Mouse (Mus musculus): ENCODE results near the gene Foxk1. TPM values are rescaled to one million over a fixed set of nuclear protein-coding genes. Genes with fewer than 3 reads are reported as not detected.

Foxk1 gene
- polyA plus RNA-seq, 2 experiments: 6.0 to 18.6 TPM

DNA sequence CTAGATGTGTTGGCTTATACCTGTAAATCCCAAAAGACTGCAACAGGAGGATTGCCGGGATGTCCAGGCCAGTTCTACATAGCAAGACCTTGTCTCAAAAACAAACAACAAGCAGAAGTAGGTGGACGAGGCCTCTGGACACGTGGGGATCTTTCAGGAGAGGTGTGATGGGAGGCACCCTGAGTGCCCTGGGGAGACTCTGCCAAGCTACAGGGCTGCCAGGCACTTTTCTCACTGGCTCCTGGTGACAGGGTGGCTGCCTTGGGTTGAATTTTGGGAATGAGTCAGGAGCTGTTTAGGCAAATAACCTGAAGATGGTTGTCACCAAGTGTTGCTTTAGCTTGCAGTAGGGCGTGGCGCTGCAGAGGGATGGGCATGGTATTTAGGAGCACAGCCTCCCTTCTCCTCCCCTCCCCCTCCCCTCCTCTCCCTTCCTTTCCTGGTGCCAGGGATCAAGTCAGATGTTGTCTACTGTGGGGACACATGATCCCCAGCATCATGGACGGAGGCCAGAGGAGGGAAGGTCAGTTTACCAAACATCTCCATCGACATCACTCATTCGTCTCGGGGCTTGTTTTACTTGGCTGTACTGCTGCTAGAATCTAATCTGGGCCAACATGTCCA is 30.6 kb downstream of the Foxk1 start:
- Histone ChIP-seq H3K27ac (replicated peaks; ENCODE audit: low read depth, low read length) (no peak overlapping the region; the same call in 1 of the 2 replicates), H3K9ac (ENCODE audit: low read depth, low read length, severe bottlenecking) (no peak overlapping the region), H3K36me3 (ENCODE audit: control insufficient read depth, insufficient read depth, low read length) (peaks cover 30% of the 10 kb centered on the region), H3K4me2 (replicated peaks; ENCODE audit: low read depth, low read length, severe bottlenecking) (no peak overlapping the region), H3K4me1 (ENCODE audit: control insufficient read depth, insufficient read depth, low read length) (no peaks in the 10 kb centered on the region; the same call in 1 of the 2 replicates), H3K4me3 (replicated peaks; ENCODE audit: low read length) (no peak overlapping the region), H3K9me3 (ENCODE audit: control insufficient read depth, low read length) (no peaks in the 10 kb centered on the region), H3K27me3 (ENCODE audit: control insufficient read depth, insufficient read depth, low read length) (no peaks in the 10 kb centered on the region)
- DNase-seq (ENCODE audit: low spot score) (peak; percentile 47), ATAC-seq (ENCODE audit: low FRiP score, low read depth) (peak; percentile 37; the same call in 1 of the 2 replicates)
- no peak for TF ChIP-seq POLR2A (IDR thresholded peaks at IDR 0.05; ENCODE audit: borderline replicate concordance, extremely low read depth, insufficient read depth, insufficient read length)
- 81% methylated on average over 9 of the region's 9 CpGs for WGBS

DNA sequence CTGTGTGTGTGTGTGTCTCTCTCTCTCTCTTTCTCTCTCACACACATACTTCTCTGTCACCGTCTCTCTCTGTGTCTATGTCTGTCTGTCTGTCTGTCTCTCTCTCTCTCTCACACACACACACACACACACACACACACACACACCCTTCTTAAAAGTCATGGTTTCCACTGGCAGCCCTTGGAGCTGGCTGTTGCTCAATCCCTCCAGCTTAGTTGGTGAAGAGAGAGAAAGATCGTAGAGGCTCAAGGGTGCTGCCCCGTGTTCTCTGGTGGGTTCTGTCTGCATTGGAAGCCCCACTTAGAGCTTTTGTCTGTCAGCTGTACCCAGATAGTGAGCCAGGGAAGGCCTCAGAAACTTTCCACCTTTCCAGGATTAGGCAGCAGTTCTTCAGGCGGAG is 31.4 kb downstream of the Foxk1 start:
- Histone ChIP-seq H3K4me2 (replicated peaks; ENCODE audit: low read depth, low read length, severe bottlenecking) (no peak overlapping the region), H3K36me3 (ENCODE audit: control insufficient read depth, insufficient read depth, low read length) (peaks cover 30% of the 10 kb centered on the region), H3K9me3 (ENCODE audit: control insufficient read depth, low read length) (no peaks in the 10 kb centered on the region), H3K27ac (replicated peaks; ENCODE audit: low read depth, low read length) (0 out of 2 replicates have a peak overlapping the region, but pooled peaks have one; percentile 0), H3K4me1 (ENCODE audit: control insufficient read depth, insufficient read depth, low read length) (no peaks in the 10 kb centered on the region; the same call in 1 of the 2 replicates), H3K4me3 (replicated peaks; ENCODE audit: low read length) (no peak overlapping the region), H3K9ac (ENCODE audit: low read depth, low read length, severe bottlenecking) (no peak overlapping the region), H3K27me3 (ENCODE audit: control insufficient read depth, insufficient read depth, low read length) (no peaks in the 10 kb centered on the region)
- no peak for TF ChIP-seq POLR2A (IDR thresholded peaks at IDR 0.05; ENCODE audit: borderline replicate concordance, extremely low read depth, insufficient read depth, insufficient read length)
- no peak for ATAC-seq (ENCODE audit: low FRiP score, low read depth)
- no peak for DNase-seq (ENCODE audit: low spot score)
- 88% methylated on average over 4 of the region's 4 CpGs for WGBS

DNA sequence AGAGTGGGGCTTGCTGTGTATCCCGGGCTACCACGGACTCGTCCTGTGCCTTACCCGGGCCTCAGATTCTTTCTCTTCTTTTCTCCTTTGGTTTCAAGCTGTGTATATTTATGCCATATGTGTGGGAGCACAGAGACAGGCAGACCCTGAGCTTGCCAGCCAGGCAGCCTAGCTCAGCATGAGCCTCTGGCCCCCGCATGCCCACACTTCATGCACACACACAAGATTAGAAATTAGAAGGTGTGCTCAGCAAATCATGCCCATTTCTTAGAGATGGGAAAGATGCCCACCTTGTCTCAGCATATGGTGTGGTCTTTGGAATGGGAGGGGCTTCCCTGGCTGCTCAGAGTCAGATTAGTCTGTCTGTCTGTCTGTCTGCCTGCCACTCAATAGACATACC is 32.8 kb downstream of the Foxk1 start:
- ATAC-seq (ENCODE audit: low FRiP score, low read depth) (no peak), DNase-seq (ENCODE audit: low spot score) (no peak)
- no peaks in the 10 kb centered on the region for H3K27me3 ChIP-seq (ENCODE audit: control insufficient read depth, insufficient read depth, low read length)
- WGBS: 84% methylated on average over 5 of the region's 5 CpGs
- no peak for TF ChIP-seq POLR2A (IDR thresholded peaks at IDR 0.05; ENCODE audit: borderline replicate concordance, extremely low read depth, insufficient read depth, insufficient read length)
- peaks cover 36% of the 10 kb centered on the region for H3K36me3 ChIP-seq (ENCODE audit: control insufficient read depth, insufficient read depth, low read length)
- no peak overlapping the region for H3K27ac ChIP-seq (replicated peaks; ENCODE audit: low read depth, low read length)
- H3K4me3 ChIP-seq (replicated peaks; ENCODE audit: low read length): no peak overlapping the region
- no peak overlapping the region for H3K9ac ChIP-seq (ENCODE audit: low read depth, low read length, severe bottlenecking)
- no peaks in the 10 kb centered on the region; the same call in 1 of the 2 replicates for H3K4me1 ChIP-seq (ENCODE audit: control insufficient read depth, insufficient read depth, low read length)
- no peaks in the 10 kb centered on the region for H3K9me3 ChIP-seq (ENCODE audit: control insufficient read depth, low read length)
- H3K4me2 ChIP-seq (replicated peaks; ENCODE audit: low read depth, low read length, severe bottlenecking): no peak overlapping the region

DNA sequence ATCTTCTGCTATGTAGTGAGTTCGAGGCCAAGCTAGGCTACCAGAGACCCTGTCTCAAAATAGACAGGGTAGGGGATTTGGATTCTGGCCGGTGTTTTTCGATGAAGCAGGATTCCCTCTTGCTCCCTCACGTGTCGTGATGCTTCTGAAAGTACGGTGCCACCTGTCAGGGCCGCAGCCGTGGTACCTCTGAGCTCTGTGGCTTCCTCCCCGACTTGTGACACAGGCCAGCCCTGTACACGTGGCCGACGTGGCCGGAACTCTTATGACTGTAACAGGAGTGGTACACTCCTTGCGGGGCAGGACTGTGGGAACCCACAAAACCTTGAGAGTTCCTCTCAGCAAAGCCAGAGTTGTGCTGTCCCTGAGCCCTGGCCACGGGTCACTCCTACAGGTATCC is 34.4 kb downstream of the Foxk1 start:
- Histone ChIP-seq H3K27ac (replicated peaks; ENCODE audit: low read depth, low read length) (no peak overlapping the region), H3K27me3 (ENCODE audit: control insufficient read depth, insufficient read depth, low read length) (no peaks in the 10 kb centered on the region), H3K4me1 (ENCODE audit: control insufficient read depth, insufficient read depth, low read length) (peaks cover 13% of the 10 kb centered on the region), H3K4me2 (replicated peaks; ENCODE audit: low read depth, low read length, severe bottlenecking) (no peak overlapping the region), H3K9ac (ENCODE audit: low read depth, low read length, severe bottlenecking) (no peak overlapping the region), H3K4me3 (replicated peaks; ENCODE audit: low read length) (no peak overlapping the region), H3K36me3 (ENCODE audit: control insufficient read depth, insufficient read depth, low read length) (peaks cover 34% of the 10 kb centered on the region), H3K9me3 (ENCODE audit: control insufficient read depth, low read length) (no peaks in the 10 kb centered on the region)
- DNase-seq (ENCODE audit: low spot score) (no peak), ATAC-seq (ENCODE audit: low FRiP score, low read depth) (no peak)
- WGBS: 97% methylated on average over 15 of the region's 15 CpGs
- TF ChIP-seq POLR2A (IDR thresholded peaks at IDR 0.05; ENCODE audit: borderline replicate concordance, extremely low read depth, insufficient read depth, insufficient read length): no peak

DNA sequence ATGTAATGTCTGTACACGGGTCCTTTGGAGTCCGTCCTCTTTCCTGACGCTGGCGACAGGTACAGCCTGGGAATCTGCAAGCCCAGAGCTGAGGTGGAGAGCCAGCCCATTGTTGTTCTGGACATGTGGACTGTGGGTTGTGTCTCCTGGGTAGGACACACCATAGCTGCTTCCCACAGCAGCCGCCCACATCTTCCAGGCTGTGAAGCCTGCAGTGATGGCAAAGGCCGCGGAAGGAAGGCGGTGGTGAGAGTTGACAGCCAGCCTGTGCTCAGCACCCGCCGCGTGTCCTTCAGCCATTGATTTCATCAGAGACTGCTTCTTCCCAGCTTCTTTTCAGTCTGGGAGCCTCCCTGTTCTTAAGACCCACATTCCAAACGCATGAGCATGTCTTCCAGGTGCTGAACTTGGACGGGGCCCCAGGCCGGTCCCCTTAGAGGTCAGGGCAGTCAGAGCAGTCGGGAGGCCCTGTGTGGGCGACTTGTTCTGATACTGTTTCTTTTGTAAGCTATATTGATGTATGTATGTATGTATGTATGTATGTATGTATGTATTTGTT is 37.2 kb downstream of the Foxk1 start:
- Histone ChIP-seq H3K27me3 (ENCODE audit: control insufficient read depth, insufficient read depth, low read length) (no peaks in the 10 kb centered on the region), H3K4me2 (replicated peaks; ENCODE audit: low read depth, low read length, severe bottlenecking) (no peak overlapping the region), H3K36me3 (ENCODE audit: control insufficient read depth, insufficient read depth, low read length) (peaks cover 30% of the 10 kb centered on the region), H3K9me3 (ENCODE audit: control insufficient read depth, low read length) (no peaks in the 10 kb centered on the region), H3K9ac (ENCODE audit: low read depth, low read length, severe bottlenecking) (no peak overlapping the region), H3K4me3 (replicated peaks; ENCODE audit: low read length) (no peak overlapping the region), H3K27ac (replicated peaks; ENCODE audit: low read depth, low read length) (no peak overlapping the region), H3K4me1 (ENCODE audit: control insufficient read depth, insufficient read depth, low read length) (peaks cover 29% of the 10 kb centered on the region)
- DNase-seq (ENCODE audit: low spot score): no peak
- 92% methylated on average over 16 of the region's 16 CpGs for WGBS
- no peak for ATAC-seq (ENCODE audit: low FRiP score, low read depth)
- TF ChIP-seq POLR2A (IDR thresholded peaks at IDR 0.05; ENCODE audit: borderline replicate concordance, extremely low read depth, insufficient read depth, insufficient read length): no peak
